Mouse (Mus musculus) midbrain, embryonic 11.5 days (tissue): Measurements from ENCODE around the gene Caprin1. TPM values are rescaled to one million over a fixed set of nuclear protein-coding genes. Genes with fewer than 3 reads are reported as not detected.

ENCODE experiments used
- ATAC-seq: fragments of 200-750 bp; cut with Nextera tagmentation; 2 replicates; pipeline ENCODE4 v1.8.0; 2017; ENCODE audit warnings: moderate TSS enrichment, moderate library complexity; ENCODE audit not compliant: low FRiP score
- DNase-seq: peaks from one replicate; pipeline ENCODE4 v3.0.0; 2015; ENCODE audit warnings: low spot score; ENCODE audit errors: missing footprints
- H3K27ac ChIP-seq: fragments of 300-500 bp; sonication (generic); 2 replicates; pipeline ENCODE4 v1.5.1; 2014; ENCODE audit warnings: low read depth, low read length
- H3K27me3 ChIP-seq: fragments of 300-500 bp; sonication (generic); 2 replicates; pipeline ENCODE4 v1.6.1; 2014; ENCODE audit warnings: mild to moderate bottlenecking, low read length, moderate library complexity, mixed read lengths; ENCODE audit not compliant: control insufficient read depth, insufficient read depth
- H3K36me3 ChIP-seq: fragments of 300-500 bp; sonication (generic); 2 replicates; pipeline ENCODE4 v1.6.1; 2014; ENCODE audit warnings: mild to moderate bottlenecking, low read length, moderate library complexity, mixed read lengths; ENCODE audit not compliant: control insufficient read depth, insufficient read depth
- H3K4me1 ChIP-seq: fragments of 300-500 bp; sonication (generic); 2 replicates; pipeline ENCODE4 v1.6.1; 2014; ENCODE audit warnings: low read length; ENCODE audit not compliant: control insufficient read depth, insufficient read depth
- H3K4me2 ChIP-seq: fragments of 300-500 bp; sonication (generic); 2 replicates; pipeline ENCODE4 v1.6.1; 2014; ENCODE audit warnings: mild to moderate bottlenecking, moderate library complexity
- H3K4me3 ChIP-seq: fragments of 300-500 bp; sonication (generic); 2 replicates; pipeline ENCODE4 v1.5.1; 2014; ENCODE audit warnings: low read depth, low read length
- H3K9ac ChIP-seq: fragments of 300-500 bp; sonication (generic); 2 replicates; pipeline ENCODE4 v1.6.1; 2014; ENCODE audit warnings: low read length
- H3K9me3 ChIP-seq: fragments of 300-500 bp; sonication (generic); 2 replicates; pipeline ENCODE4 v1.6.1; 2016; ENCODE audit warnings: low read length; ENCODE audit not compliant: control insufficient read depth
- WGBS: fragments of 180-500 bp; shearing (Covaris S2); extraction: QIAGEN DNeasy Blood & Tissue Kit; methylation state at CpG from one replicate; pipeline ENCODE4 v1.1.7; 2014; 5-methylcytosine and 5-hydroxymethylcytosine counted together
- polyA plus RNA-seq: library from polyadenylated mRNA; unstranded; fragments of >200 nt; fragmentation: Nextera tagmentation; extraction: Ambion mirVana; gene quantifications from 2 replicates; pipeline ENCODE4 v1.2.1, GENCODE M21; 2014

Gene Caprin1
- polyA plus RNA-seq, result 662 and 708 TPM in 2 replicates

GRCm38 (mm10) chr2:103797491-103798009 is at the start of gene Caprin1:
Caprin1 (minus strand) TSS chr2:103797649.
- Histone ChIP-seq H3K27ac (peak within 1 kb of the TSS; percentile 100), H3K4me1 (peaks cover 14% of the 10 kb centered on the region), H3K9me3 (no peaks in the 10 kb centered on the region), H3K9ac (peak within 1 kb of the TSS; percentile 99), H3K4me3 (peak within 1 kb of the TSS; percentile 96), H3K4me2 (peak within 1 kb of the TSS; percentile 63), H3K27me3 (no peaks in the 10 kb centered on the region), H3K36me3 (peaks cover 3% of the 10 kb centered on the region; the same call in 1 of the 2 replicates)
- peak; percentile 99 for DNase-seq
- ATAC-seq, result peak; percentile 95
- under 1% methylated on average over 29 of the region's 33 CpGs for WGBS

DNA sequence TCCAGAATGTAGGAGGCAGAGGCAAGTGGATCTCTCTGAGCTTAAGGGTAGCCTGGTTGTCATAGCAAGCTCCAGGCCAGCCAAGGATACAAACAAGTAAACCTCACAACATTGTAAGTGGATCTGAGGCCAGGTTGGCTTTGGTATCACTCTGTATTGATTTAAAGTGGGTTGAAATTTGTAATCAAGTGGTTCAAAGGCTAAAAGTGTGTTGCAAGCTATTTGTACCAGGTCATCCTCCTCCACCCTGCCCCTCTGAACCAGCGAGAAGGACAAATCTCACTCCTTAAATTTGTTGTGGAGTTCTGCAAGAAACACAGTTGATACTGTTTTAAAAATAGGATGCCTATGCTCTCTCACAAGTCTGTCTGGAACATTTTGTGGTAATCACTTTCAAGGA is 49.4 kb upstream of the Caprin1 start:
- WGBS, result 79% methylated on average over 1 of the region's 1 CpGs
- DNase-seq (no peak), ATAC-seq (no peak)
- Histone ChIP-seq H3K27me3 (no peaks in the 10 kb centered on the region), H3K36me3 (no peaks in the 10 kb centered on the region), H3K4me1 (no peaks in the 10 kb centered on the region), H3K4me3 (no peak overlapping the region), H3K27ac (no peak overlapping the region), H3K9ac (no peak overlapping the region), H3K4me2 (no peak overlapping the region), H3K9me3 (no peaks in the 10 kb centered on the region)

DNA sequence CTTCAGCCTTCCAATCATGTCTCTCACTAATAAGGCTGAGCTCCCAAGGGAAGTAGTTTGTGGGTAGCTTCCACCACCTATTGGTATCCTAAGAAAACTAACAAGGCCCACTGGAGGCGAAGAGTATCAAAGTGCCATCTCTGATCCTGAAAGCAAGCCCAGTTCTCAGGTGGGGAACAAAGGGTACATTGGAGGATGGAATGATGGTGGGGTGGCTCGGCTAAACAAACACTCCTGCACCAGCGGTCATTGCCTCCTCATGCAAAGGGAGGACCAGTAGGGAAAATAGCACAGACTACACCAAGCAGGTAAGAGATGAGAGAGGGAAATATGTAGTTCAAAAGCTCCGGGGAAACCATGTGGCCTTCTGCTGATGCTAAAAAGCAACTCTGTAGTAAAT is 48.8 kb upstream of the Caprin1 start:
- no peak overlapping the region for H3K4me2 ChIP-seq
- no peak overlapping the region for H3K4me3 ChIP-seq
- no peaks in the 10 kb centered on the region for H3K9me3 ChIP-seq
- no peak overlapping the region for H3K27ac ChIP-seq
- ATAC-seq (no peak), DNase-seq (no peak)
- no peaks in the 10 kb centered on the region for H3K36me3 ChIP-seq
- H3K4me1 ChIP-seq, result no peaks in the 10 kb centered on the region
- no peaks in the 10 kb centered on the region for H3K27me3 ChIP-seq
- WGBS, result 92% methylated on average over 4 of the region's 4 CpGs
- no peak overlapping the region for H3K9ac ChIP-seq

GRCm38 (mm10) chr2:103844016-103844415 is 46.6 kb upstream of the Caprin1 start:
- H3K27me3 ChIP-seq, result no peaks in the 10 kb centered on the region
- H3K4me3 ChIP-seq, result no peak overlapping the region
- H3K27ac ChIP-seq, result no peak overlapping the region
- WGBS, result 90% methylated on average over 2 of the region's 2 CpGs
- no peak for DNase-seq
- H3K4me1 ChIP-seq, result no peaks in the 10 kb centered on the region
- H3K4me2 ChIP-seq, result no peak overlapping the region
- no peak for ATAC-seq
- no peak overlapping the region for H3K9ac ChIP-seq
- H3K36me3 ChIP-seq, result no peaks in the 10 kb centered on the region
- H3K9me3 ChIP-seq, result no peaks in the 10 kb centered on the region

GRCm38 (mm10) chr2:103843321-103843720 is 45.9 kb upstream of the Caprin1 start:
- H3K9me3 ChIP-seq, result no peaks in the 10 kb centered on the region
- no peak overlapping the region for H3K9ac ChIP-seq
- WGBS, result 95% methylated on average over 13 of the region's 13 CpGs
- H3K4me1 ChIP-seq, result no peaks in the 10 kb centered on the region
- H3K4me3 ChIP-seq, result no peak overlapping the region
- no peak for DNase-seq
- no peak overlapping the region for H3K4me2 ChIP-seq
- H3K27me3 ChIP-seq, result no peaks in the 10 kb centered on the region
- H3K27ac ChIP-seq, result no peak overlapping the region
- no peaks in the 10 kb centered on the region for H3K36me3 ChIP-seq
- no peak for ATAC-seq

GRCm38 (mm10) chr2:103842299-103842698 is 44.9 kb upstream of the Caprin1 start:
- Histone ChIP-seq H3K4me3 (no peak overlapping the region), H3K4me1 (no peaks in the 10 kb centered on the region), H3K9ac (no peak overlapping the region), H3K4me2 (no peak overlapping the region), H3K9me3 (no peaks in the 10 kb centered on the region), H3K27ac (no peak overlapping the region), H3K27me3 (no peaks in the 10 kb centered on the region), H3K36me3 (no peaks in the 10 kb centered on the region)
- DNase-seq (no peak), ATAC-seq (no peak)
- WGBS, result 85% methylated on average over 5 of the region's 5 CpGs

- H3K27ac ChIP-seq, result no peak overlapping the region
- no peak overlapping the region for H3K4me2 ChIP-seq
- no peak overlapping the region for H3K9ac ChIP-seq
- DNase-seq (no peak), ATAC-seq (no peak)
- H3K36me3 ChIP-seq, result no peaks in the 10 kb centered on the region
- H3K4me1 ChIP-seq, result no peaks in the 10 kb centered on the region
- no peaks in the 10 kb centered on the region for H3K27me3 ChIP-seq
- no peak overlapping the region for H3K4me3 ChIP-seq
- WGBS, result 74% methylated on average over 3 of the region's 3 CpGs
- H3K9me3 ChIP-seq, result no peaks in the 10 kb centered on the region
These were observed 41.0 kb upstream of the Caprin1 start for GRCm38 (mm10) chr2:103838483-103838882.

- Histone ChIP-seq H3K4me1 (no peaks in the 10 kb centered on the region), H3K9ac (no peak overlapping the region), H3K9me3 (no peaks in the 10 kb centered on the region), H3K27me3 (no peaks in the 10 kb centered on the region), H3K4me2 (no peak overlapping the region), H3K4me3 (no peak overlapping the region), H3K36me3 (no peaks in the 10 kb centered on the region), H3K27ac (no peak overlapping the region)
- ATAC-seq (no peak), DNase-seq (no peak)
- WGBS, result 89% methylated on average over 4 of the region's 4 CpGs
These were observed 39.7 kb upstream of the Caprin1 start for GRCm38 (mm10) chr2:103837166-103837565.

GRCm38 (mm10) chr2:103835614-103836395 is 38.4 kb upstream of the Caprin1 start:
- 75% methylated on average over 11 of the region's 11 CpGs for WGBS
- ATAC-seq (no peak), DNase-seq (no peak)
- Histone ChIP-seq H3K4me3 (no peak overlapping the region), H3K27ac (no peak overlapping the region), H3K9me3 (no peaks in the 10 kb centered on the region), H3K36me3 (no peaks in the 10 kb centered on the region), H3K9ac (no peak overlapping the region), H3K4me2 (no peak overlapping the region), H3K4me1 (no peaks in the 10 kb centered on the region), H3K27me3 (no peaks in the 10 kb centered on the region)
